Mouse (Mus musculus) limb, embryonic 12.5 days (tissue): Measurements from ENCODE around the gene Pfdn6. TPM values are rescaled to one million over a fixed set of nuclear protein-coding genes. Genes with fewer than 3 reads are reported as not detected.
A peak's percentile ranks its signal among the peaks of the same experiment; 100 is the strongest.

ENCODE experiments used
- ATAC-seq: fragments of 200-750 bp; cut with Nextera tagmentation; 2 replicates; pipeline ENCODE4 v1.8.0; 2017; ENCODE audit warnings: low read depth, moderate TSS enrichment; ENCODE audit not compliant: insufficient number of reproducible peaks, insufficient read depth, low FRiP score, low TSS enrichment
- H3K27ac ChIP-seq: fragments of 300-500 bp; sonication (generic); 2 replicates; pipeline ENCODE4 v1.5.1; 2016; ENCODE audit warnings: mild to moderate bottlenecking, moderate library complexity
- H3K27me3 ChIP-seq: fragments of 300-500 bp; sonication (generic); 2 replicates; pipeline ENCODE4 v1.6.1; 2016; ENCODE audit warnings: mild to moderate bottlenecking, moderate library complexity
- H3K36me3 ChIP-seq: fragments of 300-500 bp; sonication (generic); 2 replicates; pipeline ENCODE4 v1.6.1; 2016; ENCODE audit warnings: mild to moderate bottlenecking, moderate library complexity
- H3K4me1 ChIP-seq: fragments of 300-500 bp; sonication (generic); replicated peaks from 2 replicates; pipeline ENCODE4 v1.6.1; 2016
- H3K4me2 ChIP-seq: fragments of 300-500 bp; sonication (generic); 2 replicates; pipeline ENCODE4 v1.6.1; 2016; ENCODE audit warnings: mild to moderate bottlenecking, moderate library complexity
- H3K4me3 ChIP-seq: fragments of 300-500 bp; sonication (generic); replicated peaks from 2 replicates; pipeline ENCODE4 v1.5.1; 2016; ENCODE audit warnings: mild to moderate bottlenecking
- H3K9ac ChIP-seq: fragments of 300-500 bp; sonication (generic); replicated peaks from 2 replicates; pipeline ENCODE4 v1.6.1; 2016; ENCODE audit warnings: mild to moderate bottlenecking, moderate library complexity
- H3K9me3 ChIP-seq: fragments of 300-500 bp; sonication (generic); 2 replicates; pipeline ENCODE4 v1.6.1; 2016; ENCODE audit warnings: mild to moderate bottlenecking, moderate library complexity
- WGBS: fragments of 180-500 bp; shearing (Covaris S2); methylation state at CpG from one replicate; pipeline ENCODE4 v1.1.7; 2016; 5-methylcytosine and 5-hydroxymethylcytosine counted together
- polyA plus RNA-seq: library from polyadenylated mRNA; unstranded; fragments of >200 nt; fragmentation: Nextera tagmentation; extraction: Ambion mirVana; gene quantifications from 2 replicates; pipeline ENCODE4 v1.2.1, GENCODE M21; 2016

Gene Pfdn6
- polyA plus RNA-seq, 1 experiment from 2014 or later, result 186 TPM

- WGBS, result under 1% methylated on average over 51 of the region's 52 CpGs
- ATAC-seq, result no peak
Measured at GRCm38 (mm10) chr17:33919351-33920281, 20.5 kb downstream of the Pfdn6 start.

GRCm38 (mm10) chr17:33918293-33919203, 21.6 kb downstream of the Pfdn6 start:
- peaks cover 42% of the 10 kb centered on the region for H3K4me1 ChIP-seq
- peak overlapping the region; percentile 76; the same call in 1 of the 2 replicates for H3K27ac ChIP-seq
- no peak overlapping the region for H3K9ac ChIP-seq
- H3K36me3 ChIP-seq, result peaks cover 32% of the 10 kb centered on the region
- H3K4me3 ChIP-seq, result peak overlapping the region; percentile 63
- no peak for ATAC-seq
- peak overlapping the region; percentile 98 for H3K4me2 ChIP-seq
- no peaks in the 10 kb centered on the region for H3K9me3 ChIP-seq
- no peaks in the 10 kb centered on the region for H3K27me3 ChIP-seq
- 62% methylated on average over 37 of the region's 37 CpGs for WGBS

More at GRCm38 (mm10) chr17:33919351-33920281, 20.5 kb downstream of the Pfdn6 start:
- Histone ChIP-seq H3K4me3 (peak overlapping the region; percentile 63), H3K9me3 (no peaks in the 10 kb centered on the region), H3K4me1 (peaks cover 37% of the 10 kb centered on the region), H3K36me3 (peaks cover 22% of the 10 kb centered on the region), H3K27me3 (no peaks in the 10 kb centered on the region), H3K9ac (peak overlapping the region; percentile 77), H3K27ac (peak overlapping the region; percentile 76), H3K4me2 (peak overlapping the region; percentile 98)

- H3K4me3 ChIP-seq, result peak overlapping the region; percentile 63; the same call in 1 of the 2 replicates
- no peaks in the 10 kb centered on the region for H3K27me3 ChIP-seq
- no peaks in the 10 kb centered on the region for H3K9me3 ChIP-seq
- 83% methylated on average over 18 of the region's 18 CpGs for WGBS
- no peak overlapping the region; the same call in 1 of the 2 replicates for H3K9ac ChIP-seq
- no peak overlapping the region for H3K27ac ChIP-seq
- peaks cover 42% of the 10 kb centered on the region for H3K4me1 ChIP-seq
- ATAC-seq, result no peak
- peaks cover 39% of the 10 kb centered on the region for H3K36me3 ChIP-seq
- peak overlapping the region; percentile 98 for H3K4me2 ChIP-seq
Measured at GRCm38 (mm10) chr17:33917656-33918292, 22.4 kb downstream of the Pfdn6 start.

GRCm38 (mm10) chr17:33916847-33917655, 23.1 kb downstream of the Pfdn6 start:
- ATAC-seq, result no peak
- H3K27ac ChIP-seq, result no peak overlapping the region
- H3K4me3 ChIP-seq, result peak overlapping the region; percentile 53
- no peak overlapping the region; the same call in 1 of the 2 replicates for H3K9ac ChIP-seq
- 77% methylated on average over 31 of the region's 31 CpGs for WGBS
- peak overlapping the region; percentile 98 for H3K4me2 ChIP-seq
- no peaks in the 10 kb centered on the region for H3K9me3 ChIP-seq
- H3K4me1 ChIP-seq, result peaks cover 42% of the 10 kb centered on the region
- H3K36me3 ChIP-seq, result peaks cover 46% of the 10 kb centered on the region
- no peaks in the 10 kb centered on the region for H3K27me3 ChIP-seq

GRCm38 (mm10) chr17:33916294-33916693, 23.8 kb downstream of the Pfdn6 start:
- Histone ChIP-seq H3K27me3 (no peaks in the 10 kb centered on the region), H3K9ac (peak overlapping the region; percentile 61), H3K4me1 (peaks cover 46% of the 10 kb centered on the region), H3K36me3 (peaks cover 54% of the 10 kb centered on the region), H3K4me2 (peak overlapping the region; percentile 98), H3K9me3 (no peaks in the 10 kb centered on the region), H3K4me3 (peak overlapping the region; percentile 53), H3K27ac (peak overlapping the region; percentile 86)
- ATAC-seq, result peak; percentile 4; the same call in 1 of the 2 replicates
- 1% methylated on average over 19 of the region's 20 CpGs for WGBS

- H3K4me2 ChIP-seq, result peak within 1 kb of the TSS; percentile 98
Measured at GRCm38 (mm10) chr17:33915671-33916250, 24.4 kb downstream of the Pfdn6 start, which contains the start of the genes Tapbp and Zbtb22. Gene Tapbp (plus strand): TSS chr17:33915899. Gene Zbtb22 (plus strand): TSS chr17:33915904.

GRCm38 (mm10) chr17:33914969-33915391, 25.2 kb downstream of the Pfdn6 start:
- Histone ChIP-seq H3K9me3 (no peaks in the 10 kb centered on the region), H3K27ac (no peak overlapping the region), H3K4me3 (peak overlapping the region; percentile 53), H3K9ac (no peak overlapping the region; the same call in 1 of the 2 replicates), H3K36me3 (peaks cover 63% of the 10 kb centered on the region), H3K4me2 (peak overlapping the region; percentile 98), H3K27me3 (no peaks in the 10 kb centered on the region), H3K4me1 (peaks cover 55% of the 10 kb centered on the region)
- ATAC-seq, result no peak
- WGBS, result 78% methylated on average over 13 of the region's 13 CpGs

More at GRCm38 (mm10) chr17:33915671-33916250, 24.4 kb downstream of the Pfdn6 start, which contains the start of the genes Tapbp and Zbtb22:
- Histone ChIP-seq H3K4me1 (peaks cover 50% of the 10 kb centered on the region), H3K36me3 (peaks cover 59% of the 10 kb centered on the region), H3K9ac (peak within 1 kb of the TSS; percentile 61), H3K27me3 (no peaks in the 10 kb centered on the region), H3K27ac (peak within 1 kb of the TSS; percentile 86), H3K4me3 (peak within 1 kb of the TSS; percentile 53), H3K9me3 (no peaks in the 10 kb centered on the region)
- peak; percentile 90 for ATAC-seq
- under 1% methylated on average over 34 of the region's 34 CpGs for WGBS

- Histone ChIP-seq H3K4me1 (peaks cover 46% of the 10 kb centered on the region), H3K4me3 (no peak overlapping the region)
Measured at GRCm38 (mm10) chr17:33913905-33914304, 26.2 kb downstream of the Pfdn6 start.

GRCm38 (mm10) chr17:33913264-33913663, 26.9 kb downstream of the Pfdn6 start:
- H3K36me3 ChIP-seq, result peaks cover 61% of the 10 kb centered on the region
- peaks cover 42% of the 10 kb centered on the region for H3K4me1 ChIP-seq
- no peak for ATAC-seq
- H3K27me3 ChIP-seq, result no peaks in the 10 kb centered on the region
- H3K9me3 ChIP-seq, result no peaks in the 10 kb centered on the region
- 90% methylated on average over 10 of the region's 10 CpGs for WGBS
- H3K27ac ChIP-seq, result no peak overlapping the region
- H3K4me3 ChIP-seq, result no peak overlapping the region
- H3K4me2 ChIP-seq, result no peak overlapping the region
- H3K9ac ChIP-seq, result no peak overlapping the region

More at GRCm38 (mm10) chr17:33913905-33914304, 26.2 kb downstream of the Pfdn6 start:
- 94% methylated on average over 8 of the region's 8 CpGs for WGBS
- Histone ChIP-seq H3K9me3 (no peaks in the 10 kb centered on the region), H3K9ac (no peak overlapping the region), H3K27me3 (no peaks in the 10 kb centered on the region), H3K27ac (no peak overlapping the region), H3K4me2 (no peak overlapping the region), H3K36me3 (peaks cover 63% of the 10 kb centered on the region)
- no peak for ATAC-seq
